Mouse (Mus musculus) liver, postnatal 0 days (tissue): ENCODE results near the gene Rdh13. TPM values are rescaled to one million over a fixed set of nuclear protein-coding genes. Genes with fewer than 3 reads are reported as not detected.

Source experiments
- ATAC-seq: fragments of 200-750 bp; cut with Nextera tagmentation; 2 replicates; pipeline ENCODE4 v1.8.0; 2017; ENCODE audit warnings: mild to moderate bottlenecking, moderate library complexity
- DNase-seq: peaks from one replicate; pipeline ENCODE4 v3.0.0-alpha.2; 2016
- H3K27ac ChIP-seq: fragments of 300-500 bp; sonication (generic); 2 replicates; pipeline ENCODE4 v1.5.1; 2014; ENCODE audit warnings: antibody characterized with exemption, moderate library complexity, mild to moderate bottlenecking, low read depth
- H3K27me3 ChIP-seq: fragments of 300-500 bp; sonication (generic); 2 replicates; pipeline ENCODE4 v1.6.1; 2014; ENCODE audit warnings: low read length, control low read depth, mixed read lengths; ENCODE audit not compliant: insufficient read depth
- H3K36me3 ChIP-seq: fragments of 300-500 bp; sonication (generic); replicated peaks from 2 replicates; pipeline ENCODE4 v1.6.1; 2014; ENCODE audit warnings: mild to moderate bottlenecking, control low read depth, low read length, moderate library complexity, mixed read lengths; ENCODE audit not compliant: insufficient read depth
- H3K4me1 ChIP-seq: fragments of 300-500 bp; sonication (generic); 2 replicates; pipeline ENCODE4 v1.6.1; 2014; ENCODE audit warnings: antibody characterized with exemption, mild to moderate bottlenecking, control low read depth; ENCODE audit not compliant: insufficient read depth
- H3K4me2 ChIP-seq: fragments of 300-500 bp; sonication (generic); 2 replicates; pipeline ENCODE4 v1.6.1; 2014; ENCODE audit warnings: low read depth, mild to moderate bottlenecking, low read length, moderate library complexity, mixed read lengths
- H3K4me3 ChIP-seq: fragments of 300-500 bp; sonication (generic); 2 replicates; pipeline ENCODE4 v1.5.1; 2014; ENCODE audit warnings: low read depth, low read length
- H3K9ac ChIP-seq: fragments of 300-500 bp; sonication (generic); replicated peaks from 2 replicates; pipeline ENCODE4 v1.6.1; 2014; ENCODE audit warnings: mild to moderate bottlenecking, moderate library complexity
- H3K9me3 ChIP-seq: fragments of 300-500 bp; sonication (generic); 2 replicates; pipeline ENCODE4 v1.6.1; 2016; ENCODE audit warnings: mild to moderate bottlenecking, control low read depth, low read length, mixed read lengths
- CTCF ChIP-seq: sonication (generic); IDR thresholded peaks from 2 replicates; pipeline ENCODE4 v1.5.1; 2016; ENCODE audit warnings: antibody characterized with exemption, low read depth
- EP300 ChIP-seq: IDR thresholded peaks from 2 replicates; pipeline ENCODE4 v1.6.1; 2016; ENCODE audit warnings: antibody characterized with exemption, low read depth, mild to moderate bottlenecking
- whole genome bisulfite sequencing: fragments of 180-500 bp; shearing (Covaris S2); extraction: QIAGEN DNeasy Blood & Tissue Kit; methylation state at CpG from one replicate; pipeline ENCODE4 v1.1.7; 2014; ENCODE audit not compliant: insufficient replicate concordance; 5-methylcytosine and 5-hydroxymethylcytosine counted together
- polyA plus RNA-seq: library from polyadenylated mRNA; unstranded; fragments of >200 nt; fragmentation: Nextera tagmentation; extraction: Ambion mirVana; gene quantifications from 2 replicates; pipeline ENCODE4 v1.2.1, GENCODE M21; 2015

Gene Rdh13
- polyA plus RNA-seq, 1 experiment from 2014 or later = 7.8 TPM

- Histone ChIP-seq H3K4me2 (no peak overlapping the region), H3K27me3 (no peaks in the 10 kb centered on the region), H3K9me3 (no peaks in the 10 kb centered on the region), H3K36me3 (peaks cover 6% of the 10 kb centered on the region), H3K27ac (no peak overlapping the region), H3K4me3 (no peak overlapping the region), H3K9ac (no peak overlapping the region), H3K4me1 (peaks cover 3% of the 10 kb centered on the region; the same call in 1 of the 2 replicates)
- ATAC-seq (no peak), DNase-seq (no peak)
- TF ChIP-seq CTCF = peak; percentile 46
- no peak for TF ChIP-seq EP300
- WGBS = 8% methylated on average over 1 of the region's 1 CpGs
These were observed 1.7 kb upstream of the Rdh13 start for GRCm38 (mm10) chr7:4447138-4447537.

- TF ChIP-seq CTCF (no peak), EP300 (no peak)
- Histone ChIP-seq H3K4me2 (no peak overlapping the region), H3K36me3 (peaks cover 8% of the 10 kb centered on the region), H3K4me3 (no peak overlapping the region), H3K27ac (no peak overlapping the region), H3K9me3 (no peaks in the 10 kb centered on the region), H3K27me3 (no peaks in the 10 kb centered on the region), H3K9ac (no peak overlapping the region), H3K4me1 (peaks cover 3% of the 10 kb centered on the region; the same call in 1 of the 2 replicates)
- ATAC-seq (no peak), DNase-seq (no peak)
- 84% methylated on average over 10 of the region's 10 CpGs for WGBS
These were observed 4.9 kb downstream of the Rdh13 start for GRCm38 (mm10) chr7:4440549-4440948.

- no peak overlapping the region for H3K9ac ChIP-seq
- no peak overlapping the region for H3K4me2 ChIP-seq
- no peak overlapping the region for H3K27ac ChIP-seq
- DNase-seq = no peak
- 78% methylated on average over 2 of the region's 2 CpGs for WGBS
- H3K27me3 ChIP-seq = no peaks in the 10 kb centered on the region
- no peak for ATAC-seq
- TF ChIP-seq CTCF (no peak), EP300 (no peak)
- H3K36me3 ChIP-seq = peaks cover 20% of the 10 kb centered on the region
- H3K9me3 ChIP-seq = no peaks in the 10 kb centered on the region
- no peak overlapping the region for H3K4me3 ChIP-seq
- no peaks in the 10 kb centered on the region for H3K4me1 ChIP-seq
These were observed 7.7 kb downstream of the Rdh13 start for GRCm38 (mm10) chr7:4437721-4438120.

- Histone ChIP-seq H3K36me3 (peaks cover 23% of the 10 kb centered on the region), H3K9ac (no peak overlapping the region), H3K4me2 (no peak overlapping the region), H3K27ac (no peak overlapping the region), H3K4me1 (no peaks in the 10 kb centered on the region), H3K27me3 (no peaks in the 10 kb centered on the region), H3K9me3 (no peaks in the 10 kb centered on the region), H3K4me3 (no peak overlapping the region)
- 83% methylated on average over 8 of the region's 8 CpGs for whole genome bisulfite sequencing
- DNase-seq (peak; percentile 9), ATAC-seq (no peak)
- no peak for TF ChIP-seq CTCF
- no peak for TF ChIP-seq EP300
These were observed 13.4 kb downstream of the Rdh13 start for GRCm38 (mm10) chr7:4432026-4432425.

- Histone ChIP-seq H3K9ac (no peak overlapping the region), H3K27ac (no peak overlapping the region), H3K27me3 (no peaks in the 10 kb centered on the region), H3K4me3 (no peak overlapping the region), H3K36me3 (peaks cover 23% of the 10 kb centered on the region), H3K9me3 (no peaks in the 10 kb centered on the region), H3K4me2 (no peak overlapping the region), H3K4me1 (no peaks in the 10 kb centered on the region)
- WGBS = 72% methylated on average over 6 of the region's 6 CpGs
- ATAC-seq (no peak), DNase-seq (peak; percentile 85)
- peak; percentile 89 for TF ChIP-seq CTCF
- TF ChIP-seq EP300 = no peak
These were observed 13.9 kb downstream of the Rdh13 start for GRCm38 (mm10) chr7:4431548-4431947.

- Histone ChIP-seq H3K36me3 (peaks cover 28% of the 10 kb centered on the region), H3K9ac (no peak overlapping the region), H3K9me3 (no peaks in the 10 kb centered on the region), H3K4me1 (no peaks in the 10 kb centered on the region), H3K4me2 (no peak overlapping the region), H3K27ac (no peak overlapping the region), H3K4me3 (no peak overlapping the region), H3K27me3 (no peaks in the 10 kb centered on the region)
- 86% methylated on average over 9 of the region's 9 CpGs for WGBS
- ATAC-seq = no peak
- TF ChIP-seq EP300 (no peak), CTCF (no peak)
- peak; percentile 9 for DNase-seq
These were observed 15.1 kb downstream of the Rdh13 start for GRCm38 (mm10) chr7:4430246-4430844.
